Mouse (Mus musculus) forebrain, embryonic 10.5 days (tissue): ENCODE data around the gene Grid2ip. TPM values are rescaled to one million over a fixed set of nuclear protein-coding genes. Genes with fewer than 3 reads are reported as not detected.

Experiments
- DNase-seq: peaks from one replicate; pipeline ENCODE4 v3.0.0-alpha.2; 2017; ENCODE audit warnings: low spot score; ENCODE audit errors: extremely low spot score
- H3K27ac ChIP-seq: fragments of 300-500 bp; sonication (generic); 2 replicates; pipeline ENCODE4 v1.5.1; 2016; ENCODE audit warnings: mild to moderate bottlenecking
- H3K27me3 ChIP-seq: fragments of 300-500 bp; sonication (generic); 2 replicates; pipeline ENCODE4 v1.6.1; 2016; ENCODE audit warnings: mild to moderate bottlenecking; ENCODE audit not compliant: poor library complexity, severe bottlenecking
- H3K36me3 ChIP-seq: fragments of 300-500 bp; sonication (generic); replicated peaks from 2 replicates; pipeline ENCODE4 v1.6.1; 2016; ENCODE audit warnings: mild to moderate bottlenecking, moderate library complexity
- H3K4me1 ChIP-seq: fragments of 300-500 bp; sonication (generic); 2 replicates; pipeline ENCODE4 v1.6.1; 2016
- H3K4me3 ChIP-seq: fragments of 300-500 bp; sonication (generic); 2 replicates; pipeline ENCODE4 v1.5.1; 2016; ENCODE audit warnings: mild to moderate bottlenecking, moderate library complexity
- H3K9me3 ChIP-seq: fragments of 300-500 bp; sonication (generic); 2 replicates; pipeline ENCODE4 v1.6.1; 2016; ENCODE audit warnings: mild to moderate bottlenecking, moderate library complexity
- WGBS: fragments of 180-500 bp; shearing (Covaris S2); methylation state at CpG from one replicate; pipeline ENCODE4 v1.1.7; 2016; 5-methylcytosine and 5-hydroxymethylcytosine counted together
- polyA plus RNA-seq: library from polyadenylated mRNA; unstranded; fragments of >200 nt; fragmentation: Nextera tagmentation; extraction: Ambion mirVana; gene quantifications from 2 replicates; pipeline ENCODE4 v1.2.1, GENCODE M21; 2016

The Grid2ip gene
- polyA plus RNA-seq, 1 experiment from 2014 or later = 0.19 TPM

- H3K27me3 ChIP-seq = no peaks in the 10 kb centered on the region
- H3K4me1 ChIP-seq = peaks cover 11% of the 10 kb centered on the region
- H3K9me3 ChIP-seq = no peaks in the 10 kb centered on the region
- no peaks in the 10 kb centered on the region for H3K36me3 ChIP-seq
- no peak overlapping the region for H3K27ac ChIP-seq
- no peak for DNase-seq
- WGBS = 79% methylated on average over 14 of the region's 14 CpGs
- H3K4me3 ChIP-seq = no peak overlapping the region
These were observed 22.6 kb upstream of the Grid2ip start for GRCm38 (mm10) chr5:143334418-143335088.

- H3K27ac ChIP-seq = no peak overlapping the region
- peaks cover 6% of the 10 kb centered on the region for H3K4me1 ChIP-seq
- WGBS = 82% methylated on average over 7 of the region's 7 CpGs
- no peaks in the 10 kb centered on the region for H3K36me3 ChIP-seq
- H3K27me3 ChIP-seq = no peaks in the 10 kb centered on the region
- H3K4me3 ChIP-seq = no peak overlapping the region
- H3K9me3 ChIP-seq = no peaks in the 10 kb centered on the region
- DNase-seq = no peak
These were observed 22.1 kb upstream of the Grid2ip start for GRCm38 (mm10) chr5:143335089-143335460.

GRCm38 (mm10) chr5:143336559-143336958 lies 20.6 kb upstream of the Grid2ip start:
- WGBS = 68% methylated on average over 6 of the region's 6 CpGs
- Histone ChIP-seq H3K36me3 (no peaks in the 10 kb centered on the region), H3K4me3 (no peak overlapping the region), H3K4me1 (0 out of 2 replicates have a peak, but pooled peaks cover 3% of the 10 kb centered on the region), H3K27me3 (no peaks in the 10 kb centered on the region), H3K9me3 (no peaks in the 10 kb centered on the region), H3K27ac (no peak overlapping the region)
- no peak for DNase-seq

GRCm38 (mm10) chr5:143339603-143340002 lies 17.5 kb upstream of the Grid2ip start:
- Histone ChIP-seq H3K36me3 (no peaks in the 10 kb centered on the region), H3K9me3 (peaks cover 5% of the 10 kb centered on the region; the same call in 1 of the 2 replicates), H3K4me3 (no peak overlapping the region), H3K4me1 (no peaks in the 10 kb centered on the region), H3K27me3 (no peaks in the 10 kb centered on the region), H3K27ac (no peak overlapping the region)
- 60% methylated on average over 6 of the region's 6 CpGs for WGBS
- DNase-seq = no peak

- WGBS = 74% methylated on average over 8 of the region's 8 CpGs
- Histone ChIP-seq H3K36me3 (no peaks in the 10 kb centered on the region), H3K4me3 (no peak overlapping the region), H3K27me3 (no peaks in the 10 kb centered on the region), H3K9me3 (peaks cover 19% of the 10 kb centered on the region; the same call in 1 of the 2 replicates), H3K27ac (no peak overlapping the region), H3K4me1 (no peaks in the 10 kb centered on the region)
- DNase-seq = no peak
These were observed 10.8 kb upstream of the Grid2ip start for GRCm38 (mm10) chr5:143346367-143346766.

GRCm38 (mm10) chr5:143356017-143356416 lies 1.1 kb upstream of the Grid2ip start:
- Histone ChIP-seq H3K9me3 (peaks cover 14% of the 10 kb centered on the region), H3K4me1 (peaks cover 26% of the 10 kb centered on the region), H3K4me3 (no peak overlapping the region), H3K27me3 (peaks cover 46% of the 10 kb centered on the region), H3K27ac (no peak overlapping the region), H3K36me3 (no peaks in the 10 kb centered on the region)
- 41% methylated on average over 5 of the region's 5 CpGs for WGBS
- DNase-seq = no peak

GRCm38 (mm10) chr5:143357564-143357963 lies 426 bp downstream of the Grid2ip start:
- peaks cover 57% of the 10 kb centered on the region for H3K27me3 ChIP-seq
- peaks cover 32% of the 10 kb centered on the region for H3K4me1 ChIP-seq
- 3% methylated on average over 28 of the region's 28 CpGs for WGBS
- peak overlapping the region; percentile 41 for H3K4me3 ChIP-seq
- H3K9me3 ChIP-seq = peaks cover 4% of the 10 kb centered on the region
- H3K27ac ChIP-seq = peak overlapping the region; percentile 68
- DNase-seq = no peak
- H3K36me3 ChIP-seq = no peaks in the 10 kb centered on the region

GRCm38 (mm10) chr5:143359263-143359662 lies 2.1 kb downstream of the Grid2ip start:
- Histone ChIP-seq H3K27ac (no peak overlapping the region), H3K27me3 (peaks cover 74% of the 10 kb centered on the region), H3K4me1 (peaks cover 43% of the 10 kb centered on the region), H3K4me3 (no peak overlapping the region), H3K36me3 (no peaks in the 10 kb centered on the region), H3K9me3 (no peaks in the 10 kb centered on the region)
- no peak for DNase-seq
- 41% methylated on average over 7 of the region's 7 CpGs for whole genome bisulfite sequencing

GRCm38 (mm10) chr5:143360000-143360399 lies 2.9 kb downstream of the Grid2ip start:
- WGBS = 63% methylated on average over 5 of the region's 5 CpGs
- Histone ChIP-seq H3K27ac (no peak overlapping the region), H3K36me3 (no peaks in the 10 kb centered on the region), H3K9me3 (no peaks in the 10 kb centered on the region), H3K4me3 (no peak overlapping the region), H3K4me1 (peaks cover 50% of the 10 kb centered on the region), H3K27me3 (peaks cover 82% of the 10 kb centered on the region)
- no peak for DNase-seq

GRCm38 (mm10) chr5:143361428-143361827 lies 4.3 kb downstream of the Grid2ip start:
- 52% methylated on average over 7 of the region's 7 CpGs for WGBS
- H3K9me3 ChIP-seq = no peaks in the 10 kb centered on the region
- H3K36me3 ChIP-seq = no peaks in the 10 kb centered on the region
- H3K27me3 ChIP-seq = peaks cover 90% of the 10 kb centered on the region
- peaks cover 42% of the 10 kb centered on the region for H3K4me1 ChIP-seq
- DNase-seq = no peak
- H3K4me3 ChIP-seq = no peak overlapping the region
- no peak overlapping the region for H3K27ac ChIP-seq

- Histone ChIP-seq H3K36me3 (no peaks in the 10 kb centered on the region), H3K27ac (peak overlapping the region; percentile 44), H3K9me3 (no peaks in the 10 kb centered on the region), H3K27me3 (peaks cover 84% of the 10 kb centered on the region), H3K4me3 (peak overlapping the region; percentile 61), H3K4me1 (peaks cover 28% of the 10 kb centered on the region)
- peak; percentile 73 for DNase-seq
- under 1% methylated on average over 47 of the region's 47 CpGs for WGBS
These were observed 6.8 kb downstream of the Grid2ip start for GRCm38 (mm10) chr5:143363678-143364615.

- no peak overlapping the region for H3K27ac ChIP-seq
- H3K4me1 ChIP-seq = peaks cover 31% of the 10 kb centered on the region
- H3K36me3 ChIP-seq = no peaks in the 10 kb centered on the region
- H3K9me3 ChIP-seq = no peaks in the 10 kb centered on the region
- H3K27me3 ChIP-seq = peaks cover 94% of the 10 kb centered on the region
- 77% methylated on average over 3 of the region's 3 CpGs for WGBS
- no peak overlapping the region for H3K4me3 ChIP-seq
- DNase-seq = no peak
These were observed 10.8 kb downstream of the Grid2ip start for GRCm38 (mm10) chr5:143367931-143368330.
